Mouse (Mus musculus): ENCODE measurements around the gene C3ar1. TPM values are rescaled to one million over a fixed set of nuclear protein-coding genes. Genes with fewer than 3 reads are reported as not detected.

Gene C3ar1
- polyA plus RNA-seq (2012; ENCODE audit: insufficient read depth, insufficient read length, missing spikeins), result 718 and 808 TPM in 2 replicates

DNA sequence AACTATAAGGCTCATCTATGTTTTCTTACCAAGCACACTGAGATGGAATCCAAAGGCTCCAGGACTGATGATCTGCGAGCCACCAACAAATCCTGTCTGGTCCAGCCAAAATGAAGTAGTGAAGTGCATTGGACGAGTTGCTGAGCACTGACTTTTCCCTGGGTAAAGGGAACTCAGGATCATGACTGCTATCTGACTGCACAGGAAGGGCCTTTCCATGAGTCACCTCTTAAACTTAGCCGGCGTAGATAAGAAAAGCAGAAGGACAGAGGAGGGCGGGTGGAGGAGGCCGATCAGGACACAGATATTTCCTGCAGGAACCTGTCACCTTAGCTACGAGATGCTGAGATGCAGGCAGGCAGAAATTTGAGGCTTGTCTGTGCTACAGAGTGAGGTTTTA lies at the start of gene C3ar1:
Gene C3ar1, minus strand, starts transcription at position 207 of the 400 bp plus-strand sequence.
- TF ChIP-seq CTCF (IDR thresholded peaks at IDR 0.05; ENCODE audit: low read depth, low read length) (no peak), POLR2A (IDR thresholded peaks at IDR 0.05; ENCODE audit: borderline replicate concordance, low read depth, low read length) (no peak)

DNA sequence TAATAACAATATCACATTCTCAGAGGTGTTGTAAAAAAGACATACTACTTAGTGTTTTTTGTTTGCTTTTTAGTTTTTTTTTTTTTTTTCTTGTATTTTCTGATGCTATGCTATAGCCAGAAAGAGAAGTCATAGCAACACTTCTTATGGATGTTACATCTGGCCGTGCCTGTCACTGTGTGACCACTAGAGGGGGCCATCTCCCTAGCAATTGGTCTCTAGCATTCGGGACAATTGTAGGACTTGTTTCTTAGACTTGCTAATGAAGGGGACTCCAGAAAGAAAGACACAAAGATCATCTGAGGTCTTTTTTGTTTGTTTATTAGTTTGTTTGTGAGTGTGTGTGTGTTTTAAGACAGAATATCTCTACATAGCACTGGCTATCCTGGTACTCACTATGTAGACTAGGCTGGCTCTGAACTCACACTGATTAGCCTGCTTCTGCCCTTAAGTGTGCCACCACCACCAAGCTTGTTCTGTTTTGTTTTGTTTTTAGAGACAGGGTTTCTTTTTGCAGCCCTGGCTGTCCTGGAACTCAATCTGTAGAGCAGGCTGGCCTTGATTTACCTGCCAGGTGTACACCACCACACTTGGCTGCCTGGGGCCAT lies 36.6 kb upstream of the C3ar1 start:
- Histone ChIP-seq H3K4me1 (ENCODE audit: control insufficient read depth, insufficient read depth, low read length) (peaks cover 3% of the 10 kb centered on the region; the same call in 1 of the 2 replicates), H3K4me3 (ENCODE audit: insufficient read depth, low read length) (no peak overlapping the region), H3K27ac (ENCODE audit: insufficient read depth, low read depth, low read length) (no peak overlapping the region)
- TF ChIP-seq POLR2A (IDR thresholded peaks at IDR 0.05; ENCODE audit: borderline replicate concordance, low read depth, low read length), result no peak
- TF ChIP-seq CTCF (IDR thresholded peaks at IDR 0.05; ENCODE audit: low read depth, low read length), result peak; percentile 53

More for the DNA sequence above, at the start of gene C3ar1:
- Histone ChIP-seq H3K4me1 (ENCODE audit: control insufficient read depth, insufficient read depth, low read length) (peaks cover 26% of the 10 kb centered on the region), H3K27ac (ENCODE audit: insufficient read depth, low read depth, low read length) (peak within 1 kb of the TSS; percentile 100), H3K4me3 (ENCODE audit: insufficient read depth, low read length) (peak within 1 kb of the TSS; percentile 96)

DNA sequence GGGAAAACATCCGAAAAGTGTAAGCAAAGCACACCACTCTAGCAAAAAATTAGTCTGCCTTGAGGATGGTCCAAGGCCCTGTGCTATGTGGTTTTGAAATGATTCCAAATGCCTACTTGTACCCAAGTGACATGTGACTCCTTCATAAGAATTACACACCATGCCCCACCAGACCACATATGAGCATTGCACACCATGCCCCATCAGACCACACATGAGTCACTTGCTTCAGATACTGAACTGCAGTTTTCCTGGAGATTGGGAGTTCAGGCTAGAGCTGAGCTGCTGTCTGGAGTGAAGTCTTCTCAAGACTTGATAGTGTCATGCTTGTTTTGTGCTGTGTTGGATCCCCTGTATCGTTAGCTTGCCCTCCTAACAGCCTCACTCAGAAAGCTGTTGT lies 33.6 kb upstream of the C3ar1 start:
- no peak for TF ChIP-seq CTCF (IDR thresholded peaks at IDR 0.05; ENCODE audit: low read depth, low read length)
- TF ChIP-seq POLR2A (IDR thresholded peaks at IDR 0.05; ENCODE audit: borderline replicate concordance, low read depth, low read length), result no peak
- H3K27ac ChIP-seq (ENCODE audit: insufficient read depth, low read depth, low read length), result peak overlapping the region; percentile 18; the same call in 1 of the 2 replicates
- H3K4me3 ChIP-seq (ENCODE audit: insufficient read depth, low read length), result no peak overlapping the region
- H3K4me1 ChIP-seq (ENCODE audit: control insufficient read depth, insufficient read depth, low read length), result peaks cover 3% of the 10 kb centered on the region

DNA sequence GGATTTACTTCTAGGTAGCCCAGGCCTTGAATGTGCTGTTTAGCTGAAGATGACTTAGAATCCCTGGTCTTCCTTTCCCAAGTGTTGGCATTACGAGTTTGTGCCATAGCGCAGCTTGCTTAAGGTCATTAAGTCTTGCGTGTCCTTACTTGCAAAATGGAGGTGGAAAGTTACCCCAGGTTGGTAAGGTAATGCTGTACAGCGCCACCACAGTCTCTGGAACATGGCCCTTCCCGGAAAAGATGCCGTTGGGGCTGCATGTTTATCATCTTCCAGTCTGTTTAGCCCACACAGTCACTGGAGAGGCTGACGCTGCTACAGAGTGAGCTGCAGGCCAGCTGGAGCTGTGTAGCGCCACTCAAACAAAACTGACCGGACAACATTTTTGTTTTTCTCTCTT lies 27.6 kb upstream of the C3ar1 start:
- H3K4me3 ChIP-seq (ENCODE audit: insufficient read depth, low read length), result no peak overlapping the region
- H3K27ac ChIP-seq (ENCODE audit: insufficient read depth, low read depth, low read length), result no peak overlapping the region
- peaks cover 19% of the 10 kb centered on the region for H3K4me1 ChIP-seq (ENCODE audit: control insufficient read depth, insufficient read depth, low read length)
- no peak for TF ChIP-seq CTCF (IDR thresholded peaks at IDR 0.05; ENCODE audit: low read depth, low read length)
- TF ChIP-seq POLR2A (IDR thresholded peaks at IDR 0.05; ENCODE audit: borderline replicate concordance, low read depth, low read length), result no peak

DNA sequence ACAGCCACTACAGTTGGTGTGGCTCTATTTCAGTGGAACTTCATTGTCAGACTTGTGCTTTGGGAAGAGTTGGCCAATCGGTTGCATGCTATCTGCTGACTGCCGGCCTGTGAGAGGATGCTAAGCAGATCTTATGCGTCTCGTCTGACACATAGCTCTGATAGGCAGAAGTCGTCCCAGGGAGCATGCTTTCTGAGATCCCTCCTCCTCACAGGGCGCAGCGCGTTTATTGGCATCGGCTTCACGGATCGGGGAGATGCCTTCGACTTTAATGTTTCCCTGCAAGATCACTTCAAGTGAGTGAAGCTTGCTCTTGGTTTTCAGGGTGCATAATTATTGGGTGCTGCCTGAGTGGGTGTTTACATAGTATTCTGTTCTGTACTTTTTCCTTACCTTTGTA lies 25.3 kb upstream of the C3ar1 start:
- Histone ChIP-seq H3K4me1 (ENCODE audit: control insufficient read depth, insufficient read depth, low read length) (peaks cover 35% of the 10 kb centered on the region), H3K27ac (ENCODE audit: insufficient read depth, low read depth, low read length) (no peak overlapping the region), H3K4me3 (ENCODE audit: insufficient read depth, low read length) (no peak overlapping the region)
- TF ChIP-seq CTCF (IDR thresholded peaks at IDR 0.05; ENCODE audit: low read depth, low read length), result no peak
- no peak for TF ChIP-seq POLR2A (IDR thresholded peaks at IDR 0.05; ENCODE audit: borderline replicate concordance, low read depth, low read length)

DNA sequence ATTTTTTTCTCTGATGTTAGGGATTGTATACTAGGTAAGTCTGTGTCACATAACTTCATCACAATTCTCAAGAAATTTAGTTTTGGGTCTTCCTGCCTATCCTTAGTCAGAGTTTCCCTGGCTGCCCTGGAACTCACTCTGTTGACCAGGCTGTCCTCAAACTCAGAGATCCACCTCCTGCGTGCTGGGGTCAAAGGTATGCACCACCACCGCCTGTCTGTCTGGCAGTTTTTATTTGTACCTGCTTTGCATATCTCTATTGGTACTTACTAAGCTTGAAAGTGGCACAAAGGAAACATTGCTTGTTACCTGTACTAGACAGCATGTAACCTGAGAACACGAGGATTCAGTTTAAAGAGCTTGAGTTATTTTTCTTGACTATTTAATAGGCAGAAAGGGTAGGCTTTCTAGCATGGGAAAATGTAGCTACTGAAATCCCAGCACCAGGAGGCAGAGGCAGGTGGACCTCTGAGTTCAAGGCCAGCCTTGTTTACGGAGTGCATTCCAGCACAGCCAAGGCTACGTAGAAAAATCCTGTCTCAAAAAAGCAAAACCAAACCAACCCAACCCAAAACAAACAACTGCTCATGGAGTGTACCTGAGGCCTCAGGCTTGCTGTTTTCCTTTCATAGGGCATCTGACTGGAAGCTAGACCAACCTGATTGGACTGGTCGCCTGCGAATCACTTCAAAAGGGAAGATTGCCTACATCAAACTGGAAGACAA lies 24.0 kb upstream of the C3ar1 start:
- Histone ChIP-seq H3K4me1 (ENCODE audit: control insufficient read depth, insufficient read depth, low read length) (peaks cover 40% of the 10 kb centered on the region), H3K4me3 (ENCODE audit: insufficient read depth, low read length) (no peak overlapping the region), H3K27ac (ENCODE audit: insufficient read depth, low read depth, low read length) (no peak overlapping the region)
- TF ChIP-seq POLR2A (IDR thresholded peaks at IDR 0.05; ENCODE audit: borderline replicate concordance, low read depth, low read length), result no peak

DNA sequence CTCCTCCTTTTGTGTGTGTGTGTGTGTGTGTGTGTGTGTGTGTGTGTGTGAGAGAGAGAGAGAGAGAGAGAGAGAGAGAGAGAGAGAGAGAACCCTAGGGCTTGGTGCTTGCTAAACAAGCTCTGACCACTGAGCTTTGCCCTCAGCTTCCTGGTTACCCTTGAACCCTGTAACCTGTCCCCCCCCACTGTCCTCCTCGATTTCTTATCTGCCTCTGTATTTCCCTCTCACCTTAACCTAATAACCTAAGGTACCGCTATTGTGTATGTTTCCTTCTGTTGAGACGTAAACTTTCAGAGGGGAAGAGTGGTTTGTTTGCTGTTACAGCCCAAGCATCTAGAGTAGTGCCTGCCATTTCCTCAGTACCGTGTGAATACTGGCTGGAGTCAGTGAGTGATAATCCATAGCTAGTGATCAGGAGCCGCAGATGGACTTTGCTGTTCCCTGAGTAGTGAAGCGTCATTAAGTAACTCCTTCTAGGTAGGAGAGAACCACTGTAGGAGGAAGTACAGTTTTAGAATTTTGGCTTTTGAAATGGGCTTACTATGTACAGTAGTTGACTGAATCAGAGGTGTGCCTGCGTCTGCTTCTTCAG lies 23.3 kb upstream of the C3ar1 start:
- Histone ChIP-seq H3K4me3 (ENCODE audit: insufficient read depth, low read length) (no peak overlapping the region), H3K27ac (ENCODE audit: insufficient read depth, low read depth, low read length) (no peak overlapping the region), H3K4me1 (ENCODE audit: control insufficient read depth, insufficient read depth, low read length) (peaks cover 36% of the 10 kb centered on the region)
- no peak for TF ChIP-seq CTCF (IDR thresholded peaks at IDR 0.05; ENCODE audit: low read depth, low read length)
- no peak for TF ChIP-seq POLR2A (IDR thresholded peaks at IDR 0.05; ENCODE audit: borderline replicate concordance, low read depth, low read length)

DNA sequence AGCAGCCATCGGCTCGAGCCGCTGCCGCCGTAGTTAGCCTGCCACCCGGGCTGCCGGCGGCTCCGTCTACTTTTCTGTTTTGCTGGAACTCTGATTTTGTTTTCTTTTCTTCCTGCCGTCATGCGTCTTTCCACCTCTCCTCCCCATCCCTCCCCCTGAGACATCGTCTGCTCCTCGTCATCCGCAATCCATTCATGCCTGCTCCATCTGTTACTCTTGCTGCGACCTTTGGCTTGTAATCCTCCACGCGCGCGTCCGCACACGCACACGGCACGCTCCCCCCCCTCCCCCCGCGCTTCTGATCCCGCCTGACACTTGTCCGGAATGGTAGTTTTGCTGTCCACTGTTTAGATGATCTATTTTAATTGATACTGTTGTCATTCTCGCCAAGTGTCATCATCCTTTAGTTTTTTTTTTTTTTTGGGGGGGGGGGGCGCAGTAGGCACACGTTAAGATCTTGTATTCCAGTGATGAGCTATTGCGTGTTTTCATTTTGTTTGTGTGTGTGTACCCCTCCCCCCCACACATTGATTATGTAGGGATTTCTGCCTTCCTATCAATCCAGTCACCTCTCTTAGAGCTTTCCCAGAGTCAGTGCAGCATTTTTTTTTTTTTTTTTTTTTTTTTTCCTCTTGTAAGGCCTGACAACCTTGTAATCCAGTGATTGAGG lies 18.9 kb upstream of the C3ar1 start:
- peak overlapping the region; percentile 90 for H3K4me3 ChIP-seq (ENCODE audit: insufficient read depth, low read length)
- H3K4me1 ChIP-seq (ENCODE audit: control insufficient read depth, insufficient read depth, low read length), result peaks cover 63% of the 10 kb centered on the region
- peak overlapping the region; percentile 90 for H3K27ac ChIP-seq (ENCODE audit: insufficient read depth, low read depth, low read length)
- TF ChIP-seq POLR2A (IDR thresholded peaks at IDR 0.05; ENCODE audit: borderline replicate concordance, low read depth, low read length), result no peak
- no peak for TF ChIP-seq CTCF (IDR thresholded peaks at IDR 0.05; ENCODE audit: low read depth, low read length)

DNA sequence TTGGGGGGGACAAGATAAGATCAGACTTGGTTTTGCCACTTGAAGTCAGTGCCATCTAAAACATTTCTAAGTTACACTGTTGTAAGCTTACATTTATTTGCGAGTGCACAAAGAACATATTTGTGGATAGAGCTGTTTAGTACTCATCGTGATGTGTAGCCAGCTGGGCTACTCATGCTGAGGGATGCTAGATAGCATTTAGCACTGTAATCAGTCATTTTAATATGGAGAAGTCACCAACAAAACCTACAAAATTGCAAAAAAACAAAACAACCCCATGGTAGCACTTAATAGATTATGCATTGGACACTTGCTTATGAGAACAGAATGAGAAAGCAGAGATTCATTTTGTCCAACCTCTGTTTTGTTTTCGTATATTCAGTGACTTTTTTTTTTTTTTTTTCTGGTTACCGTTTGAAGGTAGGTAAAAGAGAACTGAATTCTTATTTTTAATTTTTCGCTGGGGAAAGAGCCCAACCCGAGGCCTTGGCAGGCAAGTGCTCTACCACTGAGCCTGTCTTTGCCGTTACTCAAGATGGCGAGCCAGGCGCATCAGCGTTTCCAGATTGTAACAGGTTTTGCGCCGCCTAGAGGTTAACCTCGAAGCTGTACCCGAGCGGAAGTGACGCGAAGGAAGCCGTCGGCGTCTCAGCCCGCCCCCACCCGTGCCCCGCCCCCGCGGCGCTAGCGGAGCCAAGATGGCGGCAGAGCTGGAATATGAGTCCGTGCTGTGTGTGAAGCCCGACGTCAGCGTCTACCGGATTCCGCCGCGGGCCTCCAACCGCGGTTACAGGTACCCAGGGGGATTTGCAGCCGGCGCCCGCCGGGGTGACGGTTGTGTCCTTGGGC lies 18.1 kb upstream of the C3ar1 start, which contains the start of gene Necap1:
Gene Necap1, plus strand, starts transcription at position 604 of the 849 bp plus-strand sequence.
- TF ChIP-seq CTCF (IDR thresholded peaks at IDR 0.05; ENCODE audit: low read depth, low read length) (peak; percentile 47), POLR2A (IDR thresholded peaks at IDR 0.05; ENCODE audit: borderline replicate concordance, low read depth, low read length) (no peak)
- peaks cover 65% of the 10 kb centered on the region for H3K4me1 ChIP-seq (ENCODE audit: control insufficient read depth, insufficient read depth, low read length)
- peak within 1 kb of the TSS; percentile 99 for H3K27ac ChIP-seq (ENCODE audit: insufficient read depth, low read depth, low read length)

More for the DNA sequence above, 18.1 kb upstream of the C3ar1 start, which contains the start of gene Necap1:
- peak within 1 kb of the TSS; percentile 90 for H3K4me3 ChIP-seq (ENCODE audit: insufficient read depth, low read length)

All from bone marrow macrophage, adult 2 months (primary cell).